Mouse (Mus musculus) monocyte, adult 2 months (primary cell): ENCODE data around the gene Il12rb1.

ENCODE experiments used
- DNase-seq, 2 experiments: peaks; one replicate each; pipeline ENCODE4 v3.0.0; 2022; ENCODE audit warnings: low spot score in 2 of 2, low read depth in 1 of 2

Gene Il12rb1

GRCm38 (mm10) chr8:70808239-70808638 is at the start of gene Il12rb1:
Gene Il12rb1 (plus strand): TSS chr8:70808449.
- no peak for DNase-seq

- no peak for DNase-seq
Observed at GRCm38 (mm10) chr8:70758616-70759561, 49.4 kb upstream of the Il12rb1 start.

- DNase-seq, result no peak
Observed at GRCm38 (mm10) chr8:70760350-70760749, 47.9 kb upstream of the Il12rb1 start.

GRCm38 (mm10) chr8:70760775-70761406 is 47.4 kb upstream of the Il12rb1 start, which contains the start of gene Mpv17l2:
Gene Mpv17l2 (minus strand): TSS chr8:70760946.
- peak; percentile 88 to 95 for DNase-seq

GRCm38 (mm10) chr8:70762118-70762517 is 46.1 kb upstream of the Il12rb1 start:
- no peak for DNase-seq

- peak in 1 of 2 experiments; percentile 63 for DNase-seq
Observed at GRCm38 (mm10) chr8:70763354-70763753, 44.9 kb upstream of the Il12rb1 start.

GRCm38 (mm10) chr8:70764026-70764425 is 44.2 kb upstream of the Il12rb1 start:
- no peak for DNase-seq

GRCm38 (mm10) chr8:70764676-70765075 is 43.6 kb upstream of the Il12rb1 start:
- no peak for DNase-seq

- no peak for DNase-seq
Observed at GRCm38 (mm10) chr8:70765329-70765728, 42.9 kb upstream of the Il12rb1 start.

GRCm38 (mm10) chr8:70765838-70766570 is 42.2 kb upstream of the Il12rb1 start:
- peak in 1 of 2 experiments; percentile 51 for DNase-seq

GRCm38 (mm10) chr8:70766571-70767440 is 41.4 kb upstream of the Il12rb1 start:
- peak in 1 of 2 experiments; percentile 67 for DNase-seq

GRCm38 (mm10) chr8:70767503-70767902 is 40.7 kb upstream of the Il12rb1 start:
- DNase-seq, result no peak

GRCm38 (mm10) chr8:70768231-70768776 is 39.9 kb upstream of the Il12rb1 start:
- DNase-seq, result peak; percentile 68 to 87

- peak in 1 of 2 experiments; percentile 61 for DNase-seq
Observed at GRCm38 (mm10) chr8:70768956-70769355, 39.3 kb upstream of the Il12rb1 start.

GRCm38 (mm10) chr8:70769359-70769758 is 38.9 kb upstream of the Il12rb1 start:
- DNase-seq, result peak; percentile 91

- no peak for DNase-seq
Observed at GRCm38 (mm10) chr8:70769858-70770257, 38.4 kb upstream of the Il12rb1 start.

GRCm38 (mm10) chr8:70770748-70771147 is 37.5 kb upstream of the Il12rb1 start:
- DNase-seq, result no peak

GRCm38 (mm10) chr8:70771217-70771616 is 37.0 kb upstream of the Il12rb1 start:
- no peak for DNase-seq

GRCm38 (mm10) chr8:70772075-70772474 is 36.2 kb upstream of the Il12rb1 start:
- no peak for DNase-seq

- DNase-seq, result no peak
Observed at GRCm38 (mm10) chr8:70772890-70773289, 35.4 kb upstream of the Il12rb1 start.
